Mouse (Mus musculus) lung, embryonic 15.5 days (tissue): ENCODE results near the gene Palld. TPM values are rescaled to one million over a fixed set of nuclear protein-coding genes. Genes with fewer than 3 reads are reported as not detected.

ENCODE experiments used
- ATAC-seq: fragments of 200-750 bp; cut with Nextera tagmentation; 2 replicates; pipeline ENCODE4 v1.8.0; 2017; ENCODE audit warnings: moderate number of reproducible peaks, borderline replicate concordance; ENCODE audit not compliant: low FRiP score, low TSS enrichment; ENCODE audit errors: extremely low read depth
- H3K27ac ChIP-seq: fragments of 300-500 bp; sonication (generic); 2 replicates; pipeline ENCODE4 v1.5.1; 2015; ENCODE audit warnings: moderate library complexity, mild to moderate bottlenecking, inconsistent platforms
- H3K27me3 ChIP-seq: fragments of 300-500 bp; sonication (generic); 2 replicates; pipeline ENCODE4 v1.6.1; 2015; ENCODE audit warnings: inconsistent platforms
- H3K36me3 ChIP-seq: fragments of 300-500 bp; sonication (generic); 2 replicates; pipeline ENCODE4 v1.6.1; 2015; ENCODE audit warnings: inconsistent platforms
- H3K4me1 ChIP-seq: fragments of 300-500 bp; sonication (generic); 2 replicates; pipeline ENCODE4 v1.6.1; 2015; ENCODE audit warnings: inconsistent platforms
- H3K4me2 ChIP-seq: fragments of 300-500 bp; sonication (generic); 2 replicates; pipeline ENCODE4 v1.6.1; 2015; ENCODE audit warnings: inconsistent platforms, mild to moderate bottlenecking, moderate library complexity
- H3K4me3 ChIP-seq: fragments of 300-500 bp; sonication (generic); 2 replicates; pipeline ENCODE4 v1.5.1; 2015; ENCODE audit warnings: mild to moderate bottlenecking, inconsistent platforms
- H3K9ac ChIP-seq: fragments of 300-500 bp; sonication (generic); 2 replicates; pipeline ENCODE4 v1.6.1; 2015; ENCODE audit warnings: inconsistent platforms
- H3K9me3 ChIP-seq: fragments of 300-500 bp; sonication (generic); 2 replicates; pipeline ENCODE4 v1.6.1; 2016; ENCODE audit warnings: inconsistent platforms
- WGBS: fragments of 180-500 bp; shearing (Covaris S2); methylation state at CpG from one replicate; pipeline ENCODE4 v1.1.7; 2015; 5-methylcytosine and 5-hydroxymethylcytosine counted together
- polyA plus RNA-seq: library from polyadenylated mRNA; unstranded; fragments of >200 nt; fragmentation: Nextera tagmentation; extraction: Ambion mirVana; gene quantifications from 2 replicates; pipeline ENCODE4 v1.2.1, GENCODE M21; 2015

Gene Palld
- polyA plus RNA-seq, 1 experiment from 2014 or later, result 96.5 TPM

GRCm38 (mm10) chr8:61713195-61713990 lies 189.1 kb downstream of the Palld start:
- Histone ChIP-seq H3K9ac (no peak overlapping the region), H3K27me3 (no peaks in the 10 kb centered on the region), H3K9me3 (no peaks in the 10 kb centered on the region), H3K4me2 (peak overlapping the region; percentile 23), H3K4me3 (no peak overlapping the region), H3K36me3 (0 out of 2 replicates have a peak, but pooled peaks cover 2% of the 10 kb centered on the region), H3K4me1 (peaks cover 28% of the 10 kb centered on the region), H3K27ac (peak overlapping the region; percentile 52)
- peak; percentile 40; the same call in 1 of the 2 replicates for ATAC-seq
- 67% methylated on average over 16 of the region's 16 CpGs for WGBS

DNA sequence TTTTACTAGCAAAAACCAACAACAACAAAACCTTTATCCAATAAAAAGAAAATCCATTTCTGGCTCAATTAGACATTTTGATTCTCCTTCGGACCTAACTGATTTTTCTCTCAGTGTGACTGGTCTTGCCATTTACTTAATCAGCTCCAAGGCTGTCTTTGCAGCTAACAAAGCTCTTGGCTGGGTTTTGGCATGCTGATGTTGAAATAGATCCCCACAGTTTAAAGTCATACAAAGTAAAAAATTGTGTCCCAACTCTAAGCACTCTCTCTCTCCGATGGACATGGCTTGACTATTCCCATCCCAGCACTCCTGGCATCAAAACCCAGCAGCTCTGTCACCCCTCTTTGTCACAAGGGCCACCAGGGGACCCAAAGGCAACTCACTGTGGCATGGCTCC lies 190.1 kb downstream of the Palld start:
- Histone ChIP-seq H3K4me3 (no peak overlapping the region), H3K9me3 (no peaks in the 10 kb centered on the region), H3K9ac (no peak overlapping the region), H3K36me3 (no peaks in the 10 kb centered on the region), H3K27ac (no peak overlapping the region), H3K27me3 (no peaks in the 10 kb centered on the region), H3K4me1 (peaks cover 28% of the 10 kb centered on the region), H3K4me2 (no peak overlapping the region)
- ATAC-seq, result no peak
- WGBS, result 60% methylated on average over 2 of the region's 2 CpGs

- Histone ChIP-seq H3K36me3 (no peaks in the 10 kb centered on the region), H3K9me3 (no peaks in the 10 kb centered on the region), H3K4me3 (no peak overlapping the region), H3K9ac (no peak overlapping the region), H3K4me1 (peaks cover 19% of the 10 kb centered on the region), H3K4me2 (no peak overlapping the region), H3K27me3 (no peaks in the 10 kb centered on the region), H3K27ac (no peak overlapping the region)
- 89% methylated on average over 8 of the region's 8 CpGs for WGBS
- no peak for ATAC-seq
These were observed 193.7 kb downstream of the Palld start for GRCm38 (mm10) chr8:61708586-61709305.

DNA sequence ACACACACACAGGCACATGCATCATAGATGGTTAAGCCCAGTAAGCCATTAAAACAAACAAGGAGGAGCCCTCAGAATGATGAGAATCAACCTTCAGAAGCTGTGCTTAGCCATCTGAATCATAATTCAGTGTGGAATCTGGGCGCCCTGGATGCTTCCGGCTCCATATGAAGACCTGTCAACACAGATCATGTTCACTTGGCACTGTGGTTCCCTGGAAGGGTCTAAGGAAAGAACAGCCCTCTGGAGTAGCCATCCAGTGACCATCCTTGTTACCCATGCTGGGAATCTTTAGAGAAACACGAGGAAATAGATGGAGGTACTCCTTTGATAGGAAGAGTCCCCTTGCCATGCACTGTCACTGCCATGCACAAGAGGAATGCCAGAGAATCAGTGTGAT lies 197.0 kb downstream of the Palld start:
- H3K27ac ChIP-seq, result no peak overlapping the region
- no peaks in the 10 kb centered on the region for H3K9me3 ChIP-seq
- H3K4me3 ChIP-seq, result no peak overlapping the region
- peaks cover 9% of the 10 kb centered on the region for H3K4me1 ChIP-seq
- no peak overlapping the region for H3K9ac ChIP-seq
- no peak for ATAC-seq
- H3K27me3 ChIP-seq, result no peaks in the 10 kb centered on the region
- no peaks in the 10 kb centered on the region for H3K36me3 ChIP-seq
- no peak overlapping the region for H3K4me2 ChIP-seq
- 73% methylated on average over 3 of the region's 3 CpGs for WGBS

GRCm38 (mm10) chr8:61702122-61702521 lies 200.4 kb downstream of the Palld start:
- 64% methylated on average over 8 of the region's 8 CpGs for WGBS
- no peak for ATAC-seq
- H3K27me3 ChIP-seq, result no peaks in the 10 kb centered on the region
- H3K36me3 ChIP-seq, result no peaks in the 10 kb centered on the region
- no peak overlapping the region for H3K27ac ChIP-seq
- no peak overlapping the region for H3K9ac ChIP-seq
- peaks cover 9% of the 10 kb centered on the region for H3K4me1 ChIP-seq
- no peak overlapping the region for H3K4me3 ChIP-seq
- H3K9me3 ChIP-seq, result no peaks in the 10 kb centered on the region
- H3K4me2 ChIP-seq, result no peak overlapping the region

- H3K4me1 ChIP-seq, result peaks cover 9% of the 10 kb centered on the region
- no peaks in the 10 kb centered on the region for H3K9me3 ChIP-seq
- WGBS, result 72% methylated on average over 9 of the region's 9 CpGs
- no peak overlapping the region for H3K4me2 ChIP-seq
- no peak overlapping the region for H3K4me3 ChIP-seq
- no peak overlapping the region for H3K9ac ChIP-seq
- H3K27me3 ChIP-seq, result no peaks in the 10 kb centered on the region
- no peak overlapping the region for H3K27ac ChIP-seq
- no peak for ATAC-seq
- H3K36me3 ChIP-seq, result no peaks in the 10 kb centered on the region
These were observed 201.4 kb downstream of the Palld start for GRCm38 (mm10) chr8:61700932-61701681.

DNA sequence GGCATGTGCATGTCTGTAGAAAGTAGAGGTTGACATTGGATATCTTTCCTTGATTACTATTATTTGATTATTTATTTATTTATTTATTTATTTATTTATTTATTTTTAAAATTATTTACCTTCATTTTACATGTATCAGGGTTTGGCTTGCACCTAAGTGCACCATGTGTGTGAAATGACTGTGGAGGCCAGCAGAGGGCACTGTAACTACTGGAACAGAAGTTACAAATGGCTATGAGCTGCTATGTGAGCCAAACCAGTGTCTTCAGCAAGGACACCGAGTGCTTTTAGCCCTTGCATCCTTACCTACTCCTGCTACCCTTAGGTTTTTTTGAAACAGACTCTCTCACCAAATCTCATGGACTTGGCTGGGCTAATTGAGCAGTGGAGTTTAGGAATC lies 202.2 kb downstream of the Palld start:
- H3K27ac ChIP-seq, result no peak overlapping the region
- no peaks in the 10 kb centered on the region for H3K36me3 ChIP-seq
- no peak for ATAC-seq
- H3K9ac ChIP-seq, result no peak overlapping the region
- no peak overlapping the region for H3K4me2 ChIP-seq
- H3K4me1 ChIP-seq, result peaks cover 9% of the 10 kb centered on the region
- WGBS, result 88% methylated on average over 1 of the region's 1 CpGs
- no peaks in the 10 kb centered on the region for H3K9me3 ChIP-seq
- no peaks in the 10 kb centered on the region for H3K27me3 ChIP-seq
- H3K4me3 ChIP-seq, result no peak overlapping the region

- Histone ChIP-seq H3K9me3 (no peaks in the 10 kb centered on the region), H3K9ac (no peak overlapping the region), H3K4me3 (no peak overlapping the region), H3K4me1 (peaks cover 9% of the 10 kb centered on the region), H3K27me3 (no peaks in the 10 kb centered on the region), H3K36me3 (no peaks in the 10 kb centered on the region), H3K4me2 (no peak overlapping the region), H3K27ac (no peak overlapping the region)
- 73% methylated on average over 2 of the region's 2 CpGs for WGBS
- no peak for ATAC-seq
These were observed 203.5 kb downstream of the Palld start for GRCm38 (mm10) chr8:61698959-61699358.

DNA sequence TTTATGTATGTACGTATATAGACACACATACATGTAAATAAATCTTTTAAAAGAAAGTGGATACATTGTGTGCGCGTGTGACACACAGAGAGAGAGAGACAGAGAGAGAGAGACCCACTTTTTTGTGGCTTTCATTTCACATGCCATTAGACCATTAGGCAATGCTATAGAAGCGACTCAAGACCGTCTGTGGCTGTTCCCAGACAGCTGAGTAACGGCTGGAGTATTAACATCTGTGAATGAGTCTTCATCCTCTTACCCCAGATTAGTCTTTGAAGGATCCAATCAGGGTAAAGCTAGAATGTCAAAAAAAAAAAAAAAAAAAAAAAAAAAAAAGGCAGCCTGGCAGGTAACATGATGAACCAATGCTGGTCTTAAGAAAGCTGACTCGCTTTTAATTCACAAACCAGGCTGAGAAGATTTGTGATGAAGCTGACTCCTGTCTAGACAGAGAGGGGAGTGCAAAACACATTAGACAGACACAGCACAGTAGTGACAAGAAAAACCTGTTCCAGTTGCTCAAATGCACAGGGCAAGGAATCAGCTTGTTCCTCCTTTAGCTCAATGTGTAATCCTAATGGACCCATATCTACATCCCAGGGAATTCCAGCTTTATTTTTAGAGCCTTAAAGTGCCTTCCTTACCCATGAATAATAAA lies 204.6 kb downstream of the Palld start:
- Histone ChIP-seq H3K27me3 (no peaks in the 10 kb centered on the region), H3K9ac (no peak overlapping the region), H3K9me3 (no peaks in the 10 kb centered on the region), H3K36me3 (no peaks in the 10 kb centered on the region), H3K4me2 (no peak overlapping the region), H3K4me3 (no peak overlapping the region), H3K4me1 (no peaks in the 10 kb centered on the region), H3K27ac (no peak overlapping the region)
- ATAC-seq, result no peak
- 64% methylated on average over 7 of the region's 7 CpGs for WGBS

DNA sequence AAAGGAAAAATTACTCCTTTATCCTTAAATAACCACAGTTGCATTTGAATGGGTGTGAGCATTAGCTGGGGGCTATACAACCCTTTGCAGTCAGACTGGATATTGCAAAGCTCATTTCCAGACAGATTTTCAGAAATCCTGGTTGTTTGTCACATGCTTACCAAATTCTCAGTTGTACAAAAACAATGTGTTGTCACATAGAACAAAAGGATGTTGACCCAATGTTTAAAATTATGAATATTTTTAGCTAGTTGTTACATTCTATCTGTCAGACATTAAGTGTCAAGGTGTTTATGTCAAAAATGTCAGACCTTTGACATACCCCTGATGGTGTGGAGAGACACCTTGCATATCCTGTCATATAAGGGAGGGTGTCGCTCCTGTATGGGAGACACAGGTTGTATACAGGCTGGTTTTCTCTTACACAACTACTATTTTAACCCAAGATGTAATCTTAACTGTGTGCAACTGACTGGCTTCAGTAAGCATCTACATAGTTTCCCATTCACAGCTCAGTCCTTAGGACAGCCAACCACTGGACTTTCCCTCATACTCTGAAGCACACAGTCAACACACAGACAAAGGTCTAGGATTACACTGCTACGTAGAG lies 205.5 kb downstream of the Palld start:
- H3K4me3 ChIP-seq, result no peak overlapping the region
- H3K9ac ChIP-seq, result no peak overlapping the region
- H3K4me1 ChIP-seq, result no peaks in the 10 kb centered on the region
- H3K36me3 ChIP-seq, result no peaks in the 10 kb centered on the region
- H3K4me2 ChIP-seq, result no peak overlapping the region
- H3K27me3 ChIP-seq, result no peaks in the 10 kb centered on the region
- no peak overlapping the region for H3K27ac ChIP-seq
- 70% methylated on average over 2 of the region's 2 CpGs for WGBS
- no peak for ATAC-seq
- no peaks in the 10 kb centered on the region for H3K9me3 ChIP-seq

- Histone ChIP-seq H3K9ac (no peak overlapping the region), H3K36me3 (no peaks in the 10 kb centered on the region), H3K4me3 (no peak overlapping the region), H3K4me2 (no peak overlapping the region), H3K27me3 (no peaks in the 10 kb centered on the region), H3K27ac (no peak overlapping the region), H3K9me3 (no peaks in the 10 kb centered on the region), H3K4me1 (no peaks in the 10 kb centered on the region)
- no peak for ATAC-seq
- WGBS, result 32% methylated on average over 1 of the region's 1 CpGs
These were observed 207.1 kb downstream of the Palld start for GRCm38 (mm10) chr8:61695416-61695815.
